Mouse (Mus musculus): ENCODE measurements around the gene Abhd2. TPM values are rescaled to one million over a fixed set of nuclear protein-coding genes. Genes with fewer than 3 reads are reported as not detected.
A peak's percentile ranks its signal among the peaks of the same experiment; 100 is the strongest.

The Abhd2 gene
- total RNA-seq, 2 experiments from 2014 or later = 67.6 to 67.7 TPM

DNA sequence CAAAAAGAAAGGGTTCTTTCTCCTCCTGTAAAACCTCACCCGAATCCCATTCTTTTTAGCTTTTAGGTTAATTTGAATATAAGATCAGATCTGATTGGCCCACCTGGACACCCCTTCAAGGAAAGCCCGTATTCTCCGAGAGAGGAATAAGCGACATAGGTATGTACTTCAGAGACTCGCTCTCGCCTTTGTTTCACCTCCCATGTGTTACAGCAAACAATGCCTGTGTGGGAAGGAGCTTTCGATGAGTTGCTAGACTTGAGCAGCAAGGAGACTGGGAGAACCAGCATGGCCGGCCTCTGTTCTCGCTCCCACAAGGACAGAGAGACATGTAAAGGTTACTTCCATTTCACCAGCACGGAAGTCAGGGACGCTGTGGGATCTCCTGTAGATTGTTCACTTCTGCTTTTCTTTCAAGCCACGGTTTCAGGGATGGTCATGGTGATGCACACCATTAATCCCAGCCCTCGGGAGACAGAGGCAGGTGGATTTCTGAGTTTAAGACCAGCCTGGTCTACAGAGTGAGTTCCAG, 21.5 kb downstream of the Abhd2 start:
- DNase-seq = no peak

DNA sequence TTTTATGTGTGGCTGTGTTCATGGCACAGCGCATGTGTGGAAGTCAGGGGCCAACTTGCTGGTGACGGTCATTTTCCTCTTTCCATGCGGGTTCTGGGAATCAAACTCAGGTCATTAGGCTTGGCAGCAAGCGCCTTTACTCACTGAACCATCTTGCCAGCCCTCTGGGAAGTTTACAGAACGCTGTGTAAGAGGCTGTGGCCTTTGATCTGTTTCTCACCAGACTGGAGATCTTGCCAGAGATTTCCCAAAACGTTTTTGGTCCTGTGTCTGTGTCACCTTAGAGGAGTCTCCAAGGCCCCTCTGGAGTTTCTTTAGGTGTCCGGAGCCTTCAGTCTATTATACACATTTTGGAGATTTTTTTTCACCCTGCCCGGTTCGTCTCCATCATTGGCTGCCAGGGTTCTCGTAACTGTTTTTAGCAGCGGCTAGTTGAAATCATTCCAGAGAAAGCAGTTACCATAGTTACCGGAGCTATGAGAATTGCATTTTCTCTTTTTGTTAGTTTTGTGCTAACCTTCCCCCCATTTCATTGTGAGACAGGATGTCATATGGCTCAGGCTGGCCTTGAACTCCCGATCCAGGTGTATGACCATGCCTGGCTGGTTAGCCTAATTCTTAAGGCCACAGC, 22.3 kb downstream of the Abhd2 start:
- peak in 1 of 2 experiments; percentile 40 for DNase-seq

DNA sequence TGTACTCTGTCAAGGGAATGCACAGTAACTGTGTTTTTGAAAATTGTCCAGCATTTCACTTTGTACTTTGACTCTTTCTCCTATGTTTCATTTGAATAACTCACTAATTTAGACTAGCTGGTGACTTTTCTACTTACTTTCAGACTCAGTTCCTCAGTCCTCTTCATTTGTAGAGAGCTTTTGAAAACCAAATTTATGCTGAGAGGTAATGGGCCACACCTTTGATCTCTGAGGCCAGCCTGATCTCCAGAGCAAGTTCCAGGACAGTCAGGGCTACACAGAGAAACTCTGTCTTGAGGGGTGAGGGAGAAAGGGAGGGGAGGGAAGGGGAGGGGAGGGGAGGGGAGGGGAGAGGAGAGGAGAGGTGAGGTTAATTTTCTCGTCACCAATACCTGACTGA, 25.7 kb downstream of the Abhd2 start:
- DNase-seq = no peak

DNA sequence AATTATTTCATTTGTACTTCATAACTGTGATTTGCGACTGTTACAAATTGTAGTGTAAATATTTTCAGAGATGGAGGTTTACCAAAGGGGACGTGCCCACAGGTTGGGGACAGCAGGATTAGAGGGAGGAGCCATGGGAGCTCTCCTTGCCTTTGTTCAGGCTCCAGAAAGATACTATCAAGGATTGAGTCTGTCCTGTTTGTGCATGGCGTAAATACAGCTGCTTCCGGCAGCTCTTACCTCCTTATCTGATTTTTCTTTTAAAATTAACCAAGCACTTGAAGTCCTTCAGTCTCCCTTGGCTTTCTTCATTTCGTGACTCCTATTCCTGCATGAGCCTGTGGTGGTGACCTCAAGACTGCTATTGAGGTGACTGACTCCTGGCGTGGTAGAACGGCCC, 26.5 kb downstream of the Abhd2 start:
- no peak for DNase-seq

DNA sequence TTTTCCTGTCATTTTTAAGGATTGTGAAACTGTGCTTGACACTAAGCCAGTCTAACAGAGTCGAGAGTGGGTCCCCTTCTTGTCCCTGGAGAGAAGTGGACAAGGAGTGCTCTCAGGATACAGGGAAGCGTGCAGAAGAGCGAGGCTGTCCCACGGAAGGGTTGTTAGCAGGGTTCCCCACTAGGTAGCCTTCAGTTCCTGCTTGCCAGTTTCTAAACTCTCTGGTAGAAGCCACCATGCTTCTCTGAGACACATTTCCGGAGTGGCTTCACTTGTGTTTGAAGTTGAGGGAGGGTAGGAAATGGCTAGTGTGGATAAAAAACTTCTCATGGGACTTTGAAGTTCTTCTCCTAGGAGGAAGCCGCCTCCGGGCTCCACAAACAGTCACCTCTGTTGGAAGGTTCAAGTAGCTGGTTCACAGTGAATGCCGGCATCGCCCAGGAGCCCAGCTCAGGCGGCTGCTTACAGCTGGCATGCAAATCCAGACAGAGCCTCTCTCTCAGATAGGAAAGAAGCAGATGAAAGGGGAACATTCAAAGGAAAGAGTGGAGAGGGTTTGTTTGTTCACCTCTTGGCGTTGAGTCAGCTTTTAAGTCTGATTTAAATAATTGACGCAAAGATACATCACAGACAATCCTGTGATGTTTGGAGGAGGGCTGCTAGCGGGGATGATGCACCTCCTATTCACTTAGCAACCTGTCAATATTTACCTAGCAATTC, 27.6 kb downstream of the Abhd2 start:
- no peak for DNase-seq

DNA sequence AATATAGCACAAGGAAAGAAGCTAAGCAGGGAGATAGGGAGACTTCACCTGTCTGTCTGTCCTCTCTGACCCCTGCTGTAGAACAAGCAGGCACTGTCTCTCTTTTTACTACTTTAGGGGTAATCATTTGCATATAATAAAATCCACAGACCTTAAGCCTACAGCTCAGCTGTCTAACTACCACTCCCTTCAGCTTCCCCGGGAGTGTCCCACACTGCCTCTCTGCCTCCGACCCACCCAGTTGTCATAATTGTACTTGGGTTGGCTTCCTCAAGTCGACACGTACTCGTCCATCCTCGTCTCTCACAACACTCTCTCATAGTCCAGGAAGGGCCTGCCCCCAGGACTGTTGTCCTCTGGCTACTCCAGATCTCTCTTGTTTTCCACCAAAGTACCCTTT, 29.1 kb downstream of the Abhd2 start:
- DNase-seq = no peak

DNA sequence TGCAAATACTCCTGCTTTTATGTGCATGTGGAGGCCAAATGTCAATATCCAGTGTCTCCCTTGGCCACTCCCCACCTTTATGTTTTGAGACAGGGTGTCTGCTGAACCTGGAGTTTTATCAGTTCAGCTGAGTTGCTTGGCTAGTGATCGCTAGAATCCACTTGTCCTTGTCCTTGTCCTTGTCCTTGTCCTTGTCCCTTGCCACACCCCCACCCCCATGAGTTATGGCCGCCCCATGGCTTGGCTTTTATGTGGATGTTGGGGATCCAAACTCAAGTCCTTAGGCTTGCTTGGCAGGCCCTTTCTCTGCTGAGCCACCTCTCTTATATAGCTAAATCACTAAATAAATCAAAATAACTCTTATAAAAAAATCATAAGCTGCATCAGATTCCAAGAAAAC, 29.6 kb downstream of the Abhd2 start:
- DNase-seq = no peak

DNA sequence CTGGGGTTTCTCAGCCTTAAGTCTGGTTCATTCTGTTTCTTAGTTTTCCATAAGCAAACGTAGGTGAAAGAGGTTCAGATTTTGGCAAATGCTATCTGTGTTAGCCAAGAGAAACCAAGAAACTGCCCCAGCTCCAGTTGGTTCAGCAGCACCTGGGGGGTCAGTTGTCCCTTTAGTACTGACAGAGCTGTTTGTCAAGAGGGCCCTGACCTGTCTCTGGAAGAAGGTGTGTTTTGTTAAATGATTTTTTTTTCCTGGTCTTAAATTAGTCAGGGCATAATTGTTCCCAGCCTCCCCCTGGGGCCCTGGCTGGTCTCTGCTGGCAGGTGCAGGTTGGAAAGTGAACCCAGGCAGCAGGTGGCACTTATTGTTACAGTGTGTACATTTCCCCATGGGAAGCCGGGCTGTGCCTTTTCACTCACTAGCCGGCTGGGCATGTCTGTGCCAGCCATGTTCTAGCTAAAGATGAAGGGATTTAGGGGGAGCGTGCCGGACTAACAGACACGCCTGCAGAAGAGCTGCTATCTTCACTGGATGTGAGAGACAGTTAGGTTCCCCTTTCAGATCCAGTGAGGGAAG, 30.3 kb downstream of the Abhd2 start:
- no peak for DNase-seq

DNA sequence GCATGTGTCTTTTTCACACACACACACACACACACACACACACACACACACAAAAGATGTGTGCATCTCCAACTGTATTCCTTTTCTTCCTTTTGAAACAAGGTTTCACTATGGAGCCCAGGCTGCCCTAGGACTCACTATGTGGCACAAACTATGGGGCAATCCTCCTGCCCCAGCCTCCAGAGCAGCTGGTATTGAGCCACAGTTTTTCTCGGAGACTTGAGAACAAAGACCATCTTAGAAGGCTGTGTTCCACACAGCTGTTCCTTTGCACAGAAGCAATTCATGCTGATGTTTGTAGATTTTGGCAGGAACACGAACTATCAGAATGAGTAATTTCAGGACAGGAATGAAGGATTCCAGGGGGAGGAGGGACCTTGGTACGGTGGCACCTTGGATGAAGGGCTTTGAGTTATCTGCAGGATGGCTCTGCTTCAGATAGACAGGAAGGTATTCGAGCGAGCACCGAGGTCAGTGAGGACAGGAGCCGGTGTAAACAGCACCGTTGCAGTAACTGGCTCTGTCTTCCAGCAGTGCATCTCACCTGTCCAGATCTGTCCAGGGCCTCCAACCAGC, 35.5 kb downstream of the Abhd2 start:
- DNase-seq = no peak

DNA sequence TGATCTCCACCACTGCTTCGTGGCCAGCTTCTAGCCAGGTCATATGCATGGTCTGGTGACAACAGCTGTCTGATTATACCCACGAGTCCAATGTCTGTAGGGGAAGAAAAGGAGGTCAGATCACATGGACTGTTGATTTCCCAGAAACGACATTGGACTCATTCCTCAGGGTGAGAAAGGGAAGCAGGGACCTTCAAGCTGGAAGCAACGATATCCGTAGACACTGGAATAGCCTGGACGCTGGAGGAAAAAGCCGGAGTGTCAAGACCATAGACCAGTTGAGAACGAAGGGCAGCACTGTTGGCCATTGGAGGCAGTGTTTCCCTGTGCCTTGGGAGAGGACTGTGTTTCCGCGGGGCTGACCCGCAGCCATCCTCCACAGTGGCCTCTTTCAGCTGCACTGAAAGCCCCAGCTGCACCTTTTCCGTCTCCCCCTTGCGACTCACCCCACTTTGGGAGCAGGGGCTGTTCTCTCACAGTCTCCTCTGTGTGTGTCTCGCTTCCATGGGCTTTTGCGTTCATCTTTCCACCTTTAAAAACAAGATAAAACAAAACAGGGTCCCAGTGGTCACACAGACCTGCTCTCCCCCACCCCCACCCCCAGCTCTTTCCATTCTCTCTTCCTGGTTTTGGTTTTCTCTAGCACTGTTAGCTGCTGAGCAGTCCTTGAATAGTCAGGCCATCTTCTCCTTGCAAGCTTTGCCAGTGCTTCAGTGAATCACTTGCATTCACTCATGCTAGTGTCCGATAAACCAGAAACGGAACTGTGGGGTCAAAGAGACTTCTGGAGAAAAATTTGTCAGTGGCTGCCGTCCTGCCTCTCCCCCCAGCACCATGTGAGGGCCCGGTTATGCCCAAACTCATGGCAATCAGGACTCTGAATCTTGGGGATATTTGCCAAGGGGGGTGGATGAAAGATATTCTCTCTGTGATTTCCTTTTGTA, 36.5 kb downstream of the Abhd2 start:
- DNase-seq = no peak

DNA sequence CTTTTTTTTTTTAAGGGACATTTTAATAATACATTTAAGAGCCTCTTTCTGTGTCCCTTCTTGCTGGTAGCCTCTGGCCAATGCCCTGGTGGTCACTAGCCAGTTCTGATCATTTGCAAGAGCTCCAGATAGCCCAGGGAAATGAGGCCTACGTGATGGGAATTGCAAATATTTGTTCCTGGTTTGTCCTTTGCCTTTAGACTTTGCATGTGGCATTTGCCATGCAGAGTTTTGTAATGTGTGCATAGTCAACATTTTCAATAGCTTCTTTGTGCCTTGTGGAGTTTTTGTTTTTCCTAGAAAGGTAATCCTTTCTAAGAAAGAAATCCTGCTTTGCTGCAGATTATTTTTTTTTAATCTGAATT, 37.2 kb downstream of the Abhd2 start:
- no peak for DNase-seq

DNA sequence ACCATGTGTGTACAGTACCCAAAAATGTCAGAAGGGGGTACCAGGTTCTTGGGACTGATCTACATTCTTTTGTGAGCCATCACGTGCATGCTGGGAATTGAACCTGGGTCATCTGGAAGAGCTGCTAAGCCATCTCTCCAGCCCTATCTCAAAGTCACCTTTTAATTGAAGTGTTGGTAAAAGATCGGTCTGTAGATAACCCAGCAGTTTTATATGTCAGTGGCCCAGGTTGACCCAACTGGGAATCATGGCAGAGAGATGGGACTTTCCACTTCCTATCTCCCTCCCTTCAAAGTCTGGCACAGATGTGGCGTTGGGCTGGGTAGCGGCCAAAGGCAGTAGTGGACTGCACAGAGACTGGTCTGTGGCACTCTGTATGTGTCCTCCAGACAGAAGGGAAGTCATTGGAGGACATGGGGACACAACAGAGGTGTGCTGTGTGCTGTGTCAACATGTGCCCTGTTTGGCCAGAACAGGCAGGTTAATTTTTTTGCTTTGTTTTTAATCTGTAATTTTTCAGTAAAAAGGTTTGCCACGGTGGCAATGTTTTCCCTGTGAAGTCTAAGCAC, 38.5 kb downstream of the Abhd2 start:
- DNase-seq = no peak

DNA sequence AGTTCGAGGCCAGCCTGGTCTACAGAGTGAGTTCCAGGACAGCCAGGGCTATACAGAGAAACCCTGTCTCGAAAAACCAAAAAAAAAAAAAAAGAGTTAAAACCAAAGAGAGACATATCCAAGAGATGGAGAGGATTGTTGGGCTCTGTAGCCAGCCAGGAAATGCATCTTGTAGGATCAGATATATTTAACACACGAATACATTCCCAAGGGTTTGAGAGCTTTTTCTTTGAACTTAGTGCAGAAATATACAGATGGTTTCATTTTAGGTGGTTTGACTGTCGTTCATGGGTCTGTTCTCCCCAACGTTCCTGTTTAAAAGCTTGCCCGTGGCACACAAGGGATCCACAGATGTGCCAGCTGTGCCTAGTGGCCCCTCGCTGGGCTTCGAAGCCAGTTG, 39.2 kb downstream of the Abhd2 start:
- no peak for DNase-seq

DNA sequence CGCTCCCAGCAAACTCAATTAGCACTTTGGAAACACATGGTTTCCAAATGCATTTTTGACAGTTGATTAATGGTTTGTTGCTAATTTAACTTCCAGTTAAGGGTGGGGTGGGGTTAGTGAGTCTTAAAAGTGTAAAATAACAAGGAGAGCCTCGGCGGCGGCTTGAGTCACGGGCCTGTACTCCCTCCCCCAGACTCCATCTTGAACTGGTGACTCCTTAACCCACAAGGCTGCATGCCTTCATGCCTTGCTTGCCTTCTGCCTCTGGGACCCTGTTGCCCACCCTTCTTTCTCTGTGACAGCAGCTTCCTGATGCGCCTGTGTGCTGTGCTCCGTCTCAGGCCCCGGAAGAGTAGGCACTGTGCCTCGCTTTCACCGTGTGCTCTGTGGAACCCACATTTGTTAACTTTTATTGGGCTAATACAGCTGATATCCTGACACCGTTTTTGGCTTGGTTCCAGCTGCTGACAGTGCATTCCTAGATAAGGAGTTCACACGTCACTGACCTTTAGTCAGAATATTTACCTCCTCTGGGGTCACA, 40.6 kb downstream of the Abhd2 start:
- no peak for DNase-seq

DNA sequence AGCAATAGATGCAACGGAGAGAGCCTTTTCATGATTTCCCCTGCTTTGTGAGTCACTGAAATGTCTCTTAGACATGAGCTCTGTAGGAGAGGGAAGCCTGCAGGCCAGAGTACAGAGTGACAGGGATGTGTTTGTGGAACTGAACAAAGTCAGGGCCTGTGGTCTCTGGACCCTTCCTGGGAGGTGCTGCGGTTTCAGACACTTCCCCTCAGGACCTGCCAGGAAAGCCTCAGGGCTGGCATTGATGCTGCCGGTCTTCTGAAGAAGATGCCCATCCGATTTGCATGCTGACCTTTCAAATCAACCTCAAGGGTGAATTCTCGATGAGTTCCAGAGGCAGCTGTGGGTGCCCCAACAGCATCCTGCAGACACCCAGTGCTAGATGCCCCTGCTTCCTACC, 41.5 kb downstream of the Abhd2 start:
- no peak for DNase-seq

DNA sequence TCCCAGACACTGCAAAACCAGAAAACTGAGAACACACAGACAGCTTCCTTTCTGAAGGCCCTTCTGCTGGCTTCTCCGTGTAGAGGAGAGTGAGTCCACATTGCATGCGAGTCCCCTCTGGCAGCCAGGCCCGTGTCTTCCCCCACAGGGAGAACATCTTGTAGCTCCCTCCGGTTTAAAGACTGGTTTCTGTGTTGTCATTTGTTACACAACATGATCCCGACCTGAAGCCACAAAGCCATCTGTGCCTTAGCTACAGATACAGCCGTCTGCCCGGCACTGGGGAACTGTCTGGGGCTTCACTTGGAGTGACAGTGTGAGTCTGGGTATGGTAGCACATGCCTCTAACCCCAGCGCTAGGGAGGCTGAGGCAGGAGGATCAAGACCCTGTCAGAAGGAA, 42.1 kb downstream of the Abhd2 start:
- DNase-seq = no peak

DNA sequence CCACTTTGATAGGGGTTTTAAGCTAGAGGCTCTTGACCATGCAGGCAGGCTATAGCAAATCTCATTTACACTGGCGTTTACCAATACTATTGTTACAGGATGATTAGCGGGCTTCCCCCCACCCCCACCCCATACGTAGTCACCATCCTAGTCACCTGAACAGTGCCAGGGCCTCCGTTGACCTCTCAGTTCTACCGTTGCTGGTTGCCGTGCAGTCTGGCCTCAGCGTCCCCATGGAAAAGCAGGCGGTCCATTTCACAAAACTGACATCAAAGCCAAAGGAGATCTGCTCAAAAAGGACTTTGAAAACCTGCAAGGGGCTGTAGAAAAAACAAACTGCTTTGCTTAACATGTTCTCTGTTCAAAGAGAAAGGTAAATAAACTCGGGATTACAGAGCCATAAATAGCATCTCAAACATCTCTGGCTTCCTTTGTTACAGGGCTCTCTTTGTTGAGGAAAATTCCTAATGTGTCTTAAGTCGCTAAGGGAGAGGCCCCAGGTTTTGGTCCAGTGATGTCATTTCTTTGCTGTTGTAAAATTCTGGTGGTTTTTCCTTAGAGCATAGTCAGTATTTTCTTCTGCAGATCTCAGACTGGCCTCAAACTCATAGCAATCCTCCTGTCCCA, 43.2 kb downstream of the Abhd2 start:
- DNase-seq = no peak

DNA sequence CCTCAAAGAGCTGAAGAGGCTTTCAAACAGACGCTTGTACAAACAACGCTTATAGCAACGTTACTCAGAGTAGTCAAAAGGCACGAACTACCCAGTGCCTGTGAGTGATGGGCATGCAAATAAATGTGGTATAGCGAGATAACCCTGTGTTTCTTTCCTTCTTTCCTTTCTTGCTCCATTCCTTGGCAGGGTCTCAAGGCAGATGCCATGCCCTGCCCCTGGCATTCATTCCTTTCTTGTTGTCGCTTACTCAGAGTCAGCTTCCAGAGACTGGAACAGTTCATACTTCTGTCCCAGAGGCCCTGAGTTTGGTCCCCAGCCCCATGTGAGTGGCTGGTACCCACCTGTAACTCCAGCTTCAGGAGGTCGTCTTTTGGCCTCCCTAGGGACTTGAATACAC, 44.6 kb downstream of the Abhd2 start:
- DNase-seq = no peak

DNA sequence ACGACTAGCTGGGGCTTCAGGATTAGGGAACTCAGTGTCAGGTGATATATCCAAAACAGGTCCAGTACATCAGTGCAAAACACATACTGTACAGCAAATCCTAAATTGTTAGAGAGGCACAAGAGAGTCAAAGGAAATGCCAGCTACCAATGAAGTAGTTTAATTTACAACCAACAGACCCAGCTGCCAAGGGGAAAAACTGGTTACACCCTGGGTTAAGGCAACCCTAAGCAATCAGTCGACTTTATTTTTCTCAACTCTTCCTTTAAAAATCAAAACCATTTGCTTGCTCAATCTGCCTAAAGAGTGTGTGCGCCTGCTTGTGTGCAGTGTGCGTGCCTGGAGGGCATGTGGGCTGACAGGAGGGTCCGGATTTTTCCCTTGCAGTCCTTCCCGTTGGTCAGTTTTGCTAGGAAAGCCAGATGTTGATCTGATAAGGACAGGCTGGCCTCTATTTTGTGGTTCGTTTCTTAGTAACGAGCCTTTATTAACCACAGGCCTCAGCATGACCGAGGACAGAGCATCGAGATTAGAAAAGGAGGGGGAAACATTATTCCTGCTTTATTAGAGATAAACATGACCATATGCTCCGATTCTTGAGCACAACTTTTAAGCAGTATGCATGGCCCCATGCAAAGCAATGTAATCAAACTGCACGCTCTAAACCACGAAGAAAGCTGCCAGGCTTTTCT, 45.3 kb downstream of the Abhd2 start:
- no peak for DNase-seq

DNA sequence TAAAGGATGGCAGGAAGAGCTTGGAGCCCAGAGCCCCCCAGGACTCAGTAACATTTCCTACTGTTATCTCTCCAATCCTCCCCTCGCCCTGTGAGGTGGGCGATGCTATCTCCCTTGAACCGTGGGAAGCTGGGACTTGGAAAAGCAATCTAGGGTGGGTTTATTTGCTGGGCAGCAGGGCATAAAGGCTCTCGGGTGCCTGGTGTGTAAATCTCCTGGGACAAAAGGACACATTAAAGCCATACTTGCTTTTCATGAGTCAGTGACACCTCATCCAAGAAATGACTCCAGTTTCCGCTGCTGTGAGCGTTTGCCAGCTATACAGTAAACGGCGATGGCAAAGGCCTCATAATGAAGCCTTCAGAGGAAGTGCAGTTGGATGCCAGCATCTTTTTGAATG, 50.9 kb downstream of the Abhd2 start:
- DNase-seq = no peak

DNA sequence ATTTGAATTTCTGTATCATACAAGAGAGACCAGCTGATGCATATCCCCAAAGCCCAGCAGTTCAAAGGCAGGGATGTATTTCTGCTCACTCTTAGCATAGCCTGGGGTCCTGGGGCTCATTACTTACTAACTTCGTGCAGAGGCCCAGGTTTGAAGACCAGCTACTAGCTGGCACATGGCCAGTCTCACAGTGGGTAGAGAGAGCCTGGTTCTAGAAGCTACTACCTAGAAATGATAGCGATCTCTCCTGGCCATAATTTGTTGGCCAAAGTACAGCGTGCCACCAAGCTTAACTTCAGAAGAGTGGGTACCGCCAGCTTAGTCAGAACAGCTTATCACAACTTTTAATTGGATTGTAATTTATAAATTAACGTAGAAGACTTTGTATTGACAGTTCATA, 55.8 kb downstream of the Abhd2 start:
- DNase-seq = no peak

All from layer of hippocampus, postnatal 36 days (tissue).